Mouse (Mus musculus): ENCODE measurements around the gene Lpar2. TPM values are rescaled to one million over a fixed set of nuclear protein-coding genes. Genes with fewer than 3 reads are reported as not detected.

Lpar2 gene
- 0.81 and 0.94 TPM in 2 replicates for polyA plus RNA-seq (2012; ENCODE audit: low replicate concordance)

GRCm38 (mm10) chr8:69822386-69823191, at the start of gene Lpar2:
Gene Lpar2, plus strand, starts transcription at chr8:69822429.

GRCm38 (mm10) chr8:69774503-69775148, 47.6 kb upstream of the Lpar2 start, which contains the start of gene Gm20422:
Gene Gm20422, minus strand, starts transcription at chr8:69774886.

GRCm38 (mm10) chr8:69790773-69791367, 31.4 kb upstream of the Lpar2 start, which contains the start of the genes Atp13a1 and Zfp866:
Gene Atp13a1, plus strand, starts transcription at chr8:69791163.
Gene Zfp866, minus strand, starts transcription at chr8:69791178.

GRCm38 (mm10) chr8:69808094-69808863, 13.9 kb upstream of the Lpar2 start, which contains the start of gene Gmip:
Gene Gmip, plus strand, starts transcription at chr8:69808679.

GRCm38 (mm10) chr8:69832298-69832853, 10.1 kb downstream of the Lpar2 start, which contains the start of gene Pbx4:
Gene Pbx4, plus strand, starts transcription at chr8:69832491.

Other genes with a start within 250 kb of the Lpar2 start
- gene Zfp868, start 196.9 kb upstream of the Lpar2 start, polyA plus RNA-seq (2012; ENCODE audit: low replicate concordance), result 1.5 and 4.2 TPM in 2 replicates
- 0.27 TPM in 2 replicates for gene Zfp964, start 167.9 kb upstream of the Lpar2 start, polyA plus RNA-seq (2012; ENCODE audit: low replicate concordance)
- gene Zfp869, start 111.7 kb upstream of the Lpar2 start, polyA plus RNA-seq (2012; ENCODE audit: low replicate concordance), result 2.3 and 3.5 TPM in 2 replicates
- gene Zfp963, start 72.5 kb upstream of the Lpar2 start, polyA plus RNA-seq (2012; ENCODE audit: low replicate concordance), result 1.7 and 3.7 TPM in 2 replicates
- gene Gm20422, start 47.5 kb upstream of the Lpar2 start, polyA plus RNA-seq (2012; ENCODE audit: low replicate concordance), result 2.1 TPM in 1 of 2 replicates, not detected in the other
- gene Atp13a1, start 31.3 kb upstream of the Lpar2 start, polyA plus RNA-seq (2012; ENCODE audit: low replicate concordance), result 50.8 and 66.2 TPM in 2 replicates
- 1.6 and 4.7 TPM in 2 replicates for gene Zfp866, start 31.3 kb upstream of the Lpar2 start, polyA plus RNA-seq (2012; ENCODE audit: low replicate concordance)
- gene Gmip, start 13.8 kb upstream of the Lpar2 start, polyA plus RNA-seq (2012; ENCODE audit: low replicate concordance), result 177 and 206 TPM in 2 replicates
- gene Pbx4, start 10.1 kb downstream of the Lpar2 start, polyA plus RNA-seq (2012; ENCODE audit: low replicate concordance), result 2.1 TPM in 2 replicates
- 0.24 and 0.53 TPM in 2 replicates for gene Cilp2, start 65.3 kb downstream of the Lpar2 start, polyA plus RNA-seq (2012; ENCODE audit: low replicate concordance)
- gene Tssk6, start 79.8 kb downstream of the Lpar2 start, polyA plus RNA-seq (2012; ENCODE audit: low replicate concordance), result 1.00 and 2.1 TPM in 2 replicates
- gene Ndufa13, start 80.1 kb downstream of the Lpar2 start, polyA plus RNA-seq (2012; ENCODE audit: low replicate concordance), result 95.4 and 115 TPM in 2 replicates
- 0.81 and 2.5 TPM in 2 replicates for gene Yjefn3, start 80.3 kb downstream of the Lpar2 start, polyA plus RNA-seq (2012; ENCODE audit: low replicate concordance)
- 54.9 and 107 TPM in 2 replicates for gene Gatad2a, start 174.0 kb downstream of the Lpar2 start, polyA plus RNA-seq (2012; ENCODE audit: low replicate concordance)
- gene Mau2, start 220.3 kb downstream of the Lpar2 start, polyA plus RNA-seq (2012; ENCODE audit: low replicate concordance), result 60.9 and 149 TPM in 2 replicates
- gene Sugp1, start 220.4 kb downstream of the Lpar2 start, polyA plus RNA-seq (2012; ENCODE audit: low replicate concordance), result 38.1 and 63.8 TPM in 2 replicates